Mouse (Mus musculus) lung, postnatal 36 days (tissue): ENCODE data around the gene Scfd2.

Experiments
- DNase-seq: peaks from one replicate; pipeline ENCODE4 v3.0.0; 2022; ENCODE audit warnings: mixed read lengths

Gene Scfd2

GRCm38 (mm10) chr5:74455510-74456269 is 75.9 kb downstream of the Scfd2 start:
- DNase-seq: peak; percentile 24

DNA sequence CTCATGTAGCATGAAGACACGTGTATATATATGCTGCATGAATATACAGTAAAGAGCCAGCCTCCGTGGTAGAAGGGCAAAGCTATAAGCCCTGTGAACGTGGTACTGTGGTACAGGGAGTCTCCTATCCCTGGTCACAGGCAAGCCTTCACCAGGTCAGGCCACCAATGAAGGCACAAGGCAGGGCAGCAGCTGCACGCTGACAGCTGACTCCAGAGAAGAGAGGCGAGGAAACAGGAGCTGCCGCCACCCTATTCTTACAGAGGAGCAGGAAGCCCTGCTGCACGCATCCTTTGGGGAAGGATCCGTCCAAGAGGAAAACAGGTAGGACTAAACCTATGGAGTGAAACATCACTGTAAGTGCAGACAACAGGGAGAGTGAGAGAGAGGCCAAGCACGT is 76.5 kb downstream of the Scfd2 start:
- DNase-seq: no peak

GRCm38 (mm10) chr5:74450977-74451376 is 80.6 kb downstream of the Scfd2 start:
- no peak for DNase-seq

GRCm38 (mm10) chr5:74447517-74448334 is 83.8 kb downstream of the Scfd2 start:
- no peak for DNase-seq

DNA sequence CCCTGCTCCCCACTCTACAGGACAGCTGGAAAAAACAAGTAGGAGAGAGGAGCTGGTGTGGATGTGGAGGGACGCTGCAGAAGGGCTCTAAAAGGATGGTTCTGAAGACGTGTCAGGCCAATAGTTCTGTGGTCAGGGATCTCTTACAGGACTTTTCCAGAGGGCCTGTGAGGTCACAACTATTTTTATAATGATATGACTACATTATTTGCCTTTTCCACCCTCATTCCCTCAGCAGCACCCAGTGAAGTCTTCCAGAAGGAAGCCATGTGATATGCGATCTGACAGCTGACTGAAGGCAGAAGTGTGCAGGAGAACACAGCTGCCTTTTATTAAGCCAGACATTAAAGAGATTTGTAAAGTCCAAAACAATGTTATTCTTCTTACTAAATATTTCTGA is 85.7 kb downstream of the Scfd2 start:
- DNase-seq: peak; percentile 0

- DNase-seq: no peak
These were observed 93.2 kb downstream of the Scfd2 start for GRCm38 (mm10) chr5:74438353-74438752.

GRCm38 (mm10) chr5:74433580-74434147 is 97.9 kb downstream of the Scfd2 start:
- peak; percentile 82 for DNase-seq

DNA sequence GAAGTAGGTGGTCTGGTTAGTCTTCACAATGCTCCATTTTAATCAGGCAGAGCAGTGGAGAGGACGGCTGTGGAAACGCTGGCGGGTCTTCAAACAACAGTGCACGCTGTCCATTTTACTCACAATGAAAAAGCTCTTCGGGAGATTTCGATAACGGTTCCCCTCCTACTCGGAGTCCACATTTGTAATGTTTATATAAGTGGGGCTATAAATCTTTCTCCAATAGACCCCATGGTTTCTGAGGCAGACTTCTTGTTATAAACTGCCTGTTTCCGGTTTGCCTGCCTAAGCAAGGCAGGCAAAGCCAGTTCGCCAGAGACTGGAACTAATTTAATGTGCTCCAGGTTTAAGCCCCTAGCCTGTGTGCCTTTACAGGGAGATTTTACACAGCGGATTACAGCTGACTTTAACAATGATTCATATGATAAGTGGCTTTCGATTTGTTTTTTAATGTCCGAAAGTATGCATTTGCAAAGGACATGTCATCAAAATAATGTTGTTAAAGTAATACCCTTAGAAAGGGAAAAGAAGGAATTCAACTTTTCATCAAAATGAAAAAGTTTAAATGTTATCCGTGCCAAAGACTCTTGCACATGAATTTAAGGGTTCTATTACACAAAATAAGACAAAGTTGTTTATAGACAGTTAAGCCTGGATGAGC is 98.5 kb downstream of the Scfd2 start:
- no peak for DNase-seq

- no peak for DNase-seq
These were observed 110.9 kb downstream of the Scfd2 start for GRCm38 (mm10) chr5:74420615-74421132.

DNA sequence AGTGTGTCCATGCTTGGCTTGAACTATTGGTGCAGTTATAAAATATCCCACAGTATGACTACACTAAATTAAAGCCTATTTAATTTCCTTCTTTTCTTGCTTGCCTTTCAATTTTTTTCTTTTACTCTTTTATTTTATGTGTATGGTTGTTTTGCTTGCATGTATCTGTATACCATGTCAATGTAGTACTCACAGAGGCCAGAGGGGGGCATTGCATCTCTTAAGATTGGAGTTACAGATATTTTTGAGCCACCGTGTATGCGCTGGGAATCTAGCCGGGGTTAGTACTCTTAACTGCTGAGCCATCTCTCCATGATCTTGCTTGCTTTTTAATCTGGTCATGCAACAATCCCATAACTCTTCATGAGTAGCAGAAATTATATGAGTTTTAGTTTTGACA is 119.0 kb downstream of the Scfd2 start:
- DNase-seq: no peak

DNA sequence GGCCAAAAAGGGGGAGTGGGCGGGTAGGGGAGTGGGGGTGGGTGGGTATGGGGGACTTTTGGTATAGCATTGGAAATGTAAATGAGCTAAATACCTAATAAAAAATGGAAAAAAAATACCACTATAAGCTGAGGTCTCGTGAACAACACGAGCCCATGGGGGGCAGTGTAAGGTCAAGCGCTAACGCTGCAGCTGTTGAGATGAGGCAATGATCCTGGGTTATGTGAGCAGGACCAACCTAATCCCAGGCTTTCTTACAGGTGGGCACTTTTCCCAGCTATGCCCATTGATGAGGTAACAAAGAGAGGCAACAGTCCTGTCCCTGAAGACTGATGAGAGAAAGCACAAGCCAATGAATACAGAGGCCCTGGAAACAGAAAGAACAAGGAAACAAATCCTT is 126.7 kb downstream of the Scfd2 start:
- DNase-seq: no peak

DNA sequence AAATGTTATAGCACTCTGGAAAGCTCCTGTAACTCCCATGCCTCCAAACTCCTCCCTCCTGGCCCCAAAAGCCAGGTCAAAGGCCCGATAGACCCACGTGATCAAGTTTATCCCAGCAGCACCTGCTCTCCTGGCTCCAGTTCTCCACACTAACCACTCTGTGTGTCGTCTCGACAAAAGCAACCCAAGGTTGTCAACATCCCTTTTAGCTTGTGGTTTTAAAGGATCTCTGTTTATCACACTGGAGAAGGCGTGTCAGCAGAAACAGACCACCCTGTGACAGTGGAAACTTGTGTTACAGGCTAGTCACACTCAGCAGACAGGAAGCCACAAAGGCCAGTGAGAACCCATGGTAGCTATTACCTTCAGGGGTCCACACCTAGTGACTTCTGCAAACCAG is 127.5 kb downstream of the Scfd2 start:
- peak; percentile 4 for DNase-seq

- DNase-seq: no peak
These were observed 128.9 kb downstream of the Scfd2 start for GRCm38 (mm10) chr5:74402626-74403025.

- DNase-seq: no peak
These were observed 139.8 kb downstream of the Scfd2 start for GRCm38 (mm10) chr5:74391806-74392205.

GRCm38 (mm10) chr5:74391346-74391745 is 140.2 kb downstream of the Scfd2 start:
- DNase-seq: no peak

- no peak for DNase-seq
These were observed 142.7 kb downstream of the Scfd2 start for GRCm38 (mm10) chr5:74388849-74389248.

DNA sequence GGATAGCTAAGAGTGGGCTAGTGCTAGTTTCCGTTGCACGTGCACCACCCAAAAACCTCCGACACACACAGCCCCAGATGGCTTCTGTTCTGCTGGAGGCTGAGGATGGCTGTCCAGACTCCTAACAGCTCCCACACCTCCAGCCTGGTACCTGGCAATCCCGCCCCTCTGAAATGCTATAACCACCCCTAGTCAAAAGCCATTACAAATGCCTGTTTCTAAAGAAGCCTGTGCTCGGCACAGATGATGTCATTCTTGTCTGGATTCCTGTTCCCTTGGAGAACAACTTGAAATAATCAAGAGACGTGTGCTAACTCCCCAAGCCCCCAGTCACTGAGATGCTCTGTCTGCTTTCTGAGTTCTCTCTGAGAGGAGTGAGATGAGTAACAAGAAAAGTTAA is 143.5 kb downstream of the Scfd2 start:
- no peak for DNase-seq

DNA sequence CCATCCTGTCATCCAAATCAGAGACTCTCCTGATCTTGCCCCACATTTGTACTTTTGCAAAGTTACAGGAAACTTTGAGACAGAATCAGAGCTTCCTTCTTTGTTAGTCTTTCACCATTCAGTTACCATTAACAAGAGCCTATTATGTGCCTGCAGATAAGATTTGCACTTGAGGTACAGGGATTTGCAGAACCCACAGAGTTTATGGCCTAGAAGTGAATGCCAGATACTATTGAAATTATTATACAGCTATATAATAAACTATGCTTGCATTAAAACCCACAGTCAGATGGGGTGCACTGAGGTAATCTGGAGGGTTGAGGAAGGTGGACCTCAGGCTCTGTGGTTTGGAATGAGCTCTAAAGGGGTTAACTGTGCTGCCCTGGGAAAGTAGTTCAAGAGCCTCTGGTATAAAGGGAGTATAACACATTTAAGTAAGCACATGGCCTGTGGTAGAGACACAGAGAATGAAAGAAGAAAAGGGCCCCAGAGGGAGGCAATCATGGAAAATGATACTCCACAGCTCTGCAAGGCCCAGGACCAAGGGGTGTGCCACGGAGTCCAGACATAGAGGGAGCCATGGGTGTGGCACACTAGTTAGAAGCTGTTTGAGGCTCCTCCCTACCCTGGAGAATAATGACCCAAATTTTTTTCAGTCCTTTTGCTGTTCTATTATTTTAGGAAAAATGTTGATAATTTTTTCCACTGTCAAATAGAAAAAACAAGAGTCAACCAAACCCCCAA is 144.2 kb downstream of the Scfd2 start:
- no peak for DNase-seq

DNA sequence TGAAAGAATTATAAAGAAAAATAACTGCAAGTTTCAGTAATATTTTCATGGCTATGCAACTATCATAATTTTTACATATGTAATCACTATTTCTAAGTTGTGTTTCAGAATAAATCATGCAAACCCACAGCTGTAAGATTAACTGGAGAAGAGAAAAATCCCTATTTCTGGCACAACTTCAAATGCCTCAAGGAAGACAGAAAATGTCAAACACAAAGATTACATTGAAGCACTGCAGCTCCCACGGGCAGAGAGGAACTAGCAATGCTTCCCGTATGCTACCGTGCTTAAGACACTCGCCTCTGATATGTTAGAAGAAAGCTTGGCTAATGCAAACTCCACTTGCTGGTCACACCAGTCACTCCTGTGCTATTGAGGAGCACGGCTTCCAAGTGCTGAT is 151.5 kb downstream of the Scfd2 start:
- no peak for DNase-seq

GRCm38 (mm10) chr5:74366710-74367101 is 164.9 kb downstream of the Scfd2 start:
- no peak for DNase-seq

- DNase-seq: no peak
These were observed 165.4 kb downstream of the Scfd2 start for GRCm38 (mm10) chr5:74365984-74366709.

DNA sequence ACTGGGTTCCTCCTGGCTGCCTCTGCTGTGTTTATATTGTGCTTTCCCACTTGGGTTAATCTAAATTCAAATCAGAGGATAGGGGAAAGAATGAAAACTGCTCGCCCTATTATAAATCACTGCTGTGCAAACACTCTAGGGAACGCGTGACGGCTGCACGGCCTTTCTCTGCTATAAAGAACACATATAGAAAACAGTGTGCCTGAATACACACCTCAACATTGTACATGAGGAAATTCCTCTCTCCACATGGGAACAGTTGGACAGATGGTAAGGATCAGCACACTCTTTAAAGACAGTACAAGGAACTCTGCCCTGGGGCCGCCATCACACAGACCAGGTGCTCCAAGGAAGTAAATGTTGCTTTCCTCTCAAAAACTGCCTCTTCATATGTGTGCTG is 166.2 kb downstream of the Scfd2 start:
- DNase-seq: no peak
